Mouse (Mus musculus): Measurements from ENCODE around the gene Sema4g. TPM values are rescaled to one million over a fixed set of nuclear protein-coding genes. Genes with fewer than 3 reads are reported as not detected.

Sema4g gene
- polyA plus RNA-seq, 1 experiment from 2014 or later: 0.79 TPM

DNA sequence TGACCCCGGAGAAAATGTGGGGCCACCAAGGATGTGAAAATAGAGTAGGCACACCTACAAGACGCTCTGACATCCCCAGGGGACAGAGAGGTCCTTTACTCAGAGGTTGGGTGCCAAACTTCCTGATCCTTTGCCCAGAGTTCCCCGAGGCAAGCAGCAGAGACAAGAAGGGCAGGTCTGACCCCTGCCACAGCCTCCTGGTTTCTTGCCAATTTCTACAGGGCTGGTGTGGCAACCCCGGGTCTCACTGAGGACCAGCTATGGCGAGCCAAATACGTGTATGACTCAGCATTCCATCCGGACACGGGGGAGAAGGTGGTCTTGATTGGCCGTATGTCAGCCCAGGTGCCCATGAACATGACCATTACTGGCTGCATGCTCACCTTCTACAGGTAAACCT lies 60.6 kb downstream of the Sema4g start:
- no peak for ATAC-seq (replicated peaks; ENCODE audit: extremely low read depth, insufficient read depth, low FRiP score)
- Histone ChIP-seq H3K27ac (ENCODE audit: low read length) (no peak overlapping the region), H3K9ac (ENCODE audit: low read length) (no peak overlapping the region), H3K4me3 (ENCODE audit: low read length) (no peak overlapping the region), H3K36me3 (ENCODE audit: control insufficient read depth, insufficient read depth) (peaks cover 16% of the 10 kb centered on the region), H3K27me3 (ENCODE audit: control insufficient read depth, insufficient read depth, low read length) (peaks cover 18% of the 10 kb centered on the region), H3K9me3 (replicated peaks; ENCODE audit: control insufficient read depth, low read length) (no peaks in the 10 kb centered on the region), H3K4me1 (ENCODE audit: control insufficient read depth, insufficient read depth, low read length) (peaks cover 19% of the 10 kb centered on the region), H3K4me2 (ENCODE audit: low read depth, low read length) (no peak overlapping the region)
- WGBS: 78% methylated on average over 9 of the region's 9 CpGs

Other genes starting within 250 kb of the Sema4g start
- gene Pax2, start 233.1 kb upstream of the Sema4g start, polyA plus RNA-seq (2015; fragmentation: Nextera tagmentation; extraction: Ambion mirVana): not detected in 2 replicates
- gene Slf2, start 58.0 kb upstream of the Sema4g start, polyA plus RNA-seq (2015; fragmentation: Nextera tagmentation; extraction: Ambion mirVana): 30.9 and 35.5 TPM in 2 replicates
- 23.2 and 24.5 TPM in 2 replicates for gene Twnk, start 16.6 kb downstream of the Sema4g start, polyA plus RNA-seq (2015; fragmentation: Nextera tagmentation; extraction: Ambion mirVana)
- gene Mrpl43, start 17.3 kb downstream of the Sema4g start, polyA plus RNA-seq (2015; fragmentation: Nextera tagmentation; extraction: Ambion mirVana): 64.4 and 68.6 TPM in 2 replicates
- 38.0 and 45.8 TPM in 2 replicates for gene Lzts2, start 25.3 kb downstream of the Sema4g start, polyA plus RNA-seq (2015; fragmentation: Nextera tagmentation; extraction: Ambion mirVana)
- 0.14 and 0.25 TPM in 2 replicates for gene Pdzd7, start 56.6 kb downstream of the Sema4g start, polyA plus RNA-seq (2015; fragmentation: Nextera tagmentation; extraction: Ambion mirVana)
- 16.2 and 19.0 TPM in 2 replicates for gene Sfxn3, start 58.4 kb downstream of the Sema4g start, polyA plus RNA-seq (2015; fragmentation: Nextera tagmentation; extraction: Ambion mirVana)
- 12.9 and 13.0 TPM in 2 replicates for gene Kazald1, start 86.1 kb downstream of the Sema4g start, polyA plus RNA-seq (2015; fragmentation: Nextera tagmentation; extraction: Ambion mirVana)
- 0.28 and 0.87 TPM in 2 replicates for gene Tlx1, start 161.6 kb downstream of the Sema4g start, polyA plus RNA-seq (2015; fragmentation: Nextera tagmentation; extraction: Ambion mirVana)
- gene Lbx1, start 246.7 kb downstream of the Sema4g start, polyA plus RNA-seq (2015; fragmentation: Nextera tagmentation; extraction: Ambion mirVana): not detected in 2 replicates

Data from heart, embryonic 16.5 days (tissue).